Mouse (Mus musculus) midbrain, embryonic 13.5 days (tissue): ENCODE measurements around the gene Prss27. TPM values are rescaled to one million over a fixed set of nuclear protein-coding genes. Genes with fewer than 3 reads are reported as not detected.

Source experiments
- ATAC-seq: fragments of 200-750 bp; cut with Nextera tagmentation; 2 replicates; pipeline ENCODE4 v1.8.0; 2017; ENCODE audit warnings: mild to moderate bottlenecking, moderate TSS enrichment, moderate library complexity
- H3K27ac ChIP-seq: fragments of 300-500 bp; sonication (generic); 2 replicates; pipeline ENCODE4 v1.5.1; 2015; ENCODE audit warnings: inconsistent platforms, mild to moderate bottlenecking, moderate library complexity
- H3K27me3 ChIP-seq: fragments of 300-500 bp; sonication (generic); 2 replicates; pipeline ENCODE4 v1.6.1; 2015; ENCODE audit warnings: mild to moderate bottlenecking, inconsistent platforms
- H3K36me3 ChIP-seq: fragments of 300-500 bp; sonication (generic); 2 replicates; pipeline ENCODE4 v1.6.1; 2015; ENCODE audit warnings: mild to moderate bottlenecking, inconsistent platforms
- H3K4me1 ChIP-seq: fragments of 300-500 bp; sonication (generic); replicated peaks from 2 replicates; pipeline ENCODE4 v1.6.1; 2015; ENCODE audit warnings: inconsistent platforms
- H3K4me2 ChIP-seq: fragments of 300-500 bp; sonication (generic); replicated peaks from 2 replicates; pipeline ENCODE4 v1.6.1; 2015; ENCODE audit warnings: moderate library complexity, mild to moderate bottlenecking, inconsistent platforms
- H3K4me3 ChIP-seq: fragments of 300-500 bp; sonication (generic); replicated peaks from 2 replicates; pipeline ENCODE4 v1.5.1; 2015; ENCODE audit warnings: mild to moderate bottlenecking, inconsistent platforms
- H3K9ac ChIP-seq: fragments of 300-500 bp; sonication (generic); replicated peaks from 2 replicates; pipeline ENCODE4 v1.6.1; 2015; ENCODE audit warnings: mild to moderate bottlenecking, inconsistent platforms
- H3K9me3 ChIP-seq: fragments of 300-500 bp; sonication (generic); 2 replicates; pipeline ENCODE4 v1.6.1; 2016; ENCODE audit warnings: mild to moderate bottlenecking, inconsistent platforms
- WGBS: fragments of 180-500 bp; shearing (Covaris S2); methylation state at CpG from one replicate; pipeline ENCODE4 v1.1.7; 2015; 5-methylcytosine and 5-hydroxymethylcytosine counted together
- polyA plus RNA-seq: library from polyadenylated mRNA; unstranded; fragments of >200 nt; fragmentation: Nextera tagmentation; extraction: Ambion mirVana; gene quantifications from 2 replicates; pipeline ENCODE4 v1.2.1, GENCODE M21; 2015

The Prss27 gene
- polyA plus RNA-seq, 1 experiment from 2014 or later: 0.54 TPM

- 55% methylated on average over 2 of the region's 2 CpGs for WGBS
- no peak for ATAC-seq
- Histone ChIP-seq H3K4me2 (no peak overlapping the region), H3K4me3 (no peak overlapping the region), H3K9me3 (no peaks in the 10 kb centered on the region), H3K9ac (no peak overlapping the region), H3K4me1 (no peaks in the 10 kb centered on the region), H3K27ac (no peak overlapping the region), H3K36me3 (no peaks in the 10 kb centered on the region), H3K27me3 (no peaks in the 10 kb centered on the region; the same call in 1 of the 2 replicates)
These were observed 31.0 kb upstream of the Prss27 start for GRCm38 (mm10) chr17:24006930-24007329.

GRCm38 (mm10) chr17:24007391-24007790, 30.6 kb upstream of the Prss27 start:
- H3K27ac ChIP-seq: no peak overlapping the region
- H3K9me3 ChIP-seq: no peaks in the 10 kb centered on the region
- H3K36me3 ChIP-seq: no peaks in the 10 kb centered on the region
- H3K4me2 ChIP-seq: no peak overlapping the region
- H3K4me1 ChIP-seq: no peaks in the 10 kb centered on the region
- no peak overlapping the region for H3K4me3 ChIP-seq
- H3K9ac ChIP-seq: no peak overlapping the region
- 77% methylated on average over 1 of the region's 1 CpGs for WGBS
- no peaks in the 10 kb centered on the region; the same call in 1 of the 2 replicates for H3K27me3 ChIP-seq
- no peak for ATAC-seq

GRCm38 (mm10) chr17:24008105-24008504, 29.8 kb upstream of the Prss27 start:
- Histone ChIP-seq H3K27me3 (no peaks in the 10 kb centered on the region; the same call in 1 of the 2 replicates), H3K9me3 (no peaks in the 10 kb centered on the region), H3K9ac (no peak overlapping the region), H3K4me2 (no peak overlapping the region), H3K4me3 (no peak overlapping the region), H3K4me1 (no peaks in the 10 kb centered on the region), H3K36me3 (no peaks in the 10 kb centered on the region), H3K27ac (no peak overlapping the region)
- ATAC-seq: no peak
- 83% methylated on average over 4 of the region's 4 CpGs for WGBS

GRCm38 (mm10) chr17:24009617-24010016, 28.3 kb upstream of the Prss27 start:
- Histone ChIP-seq H3K4me3 (no peak overlapping the region), H3K4me2 (no peak overlapping the region), H3K9me3 (no peaks in the 10 kb centered on the region), H3K9ac (no peak overlapping the region), H3K4me1 (no peaks in the 10 kb centered on the region), H3K27me3 (no peaks in the 10 kb centered on the region; the same call in 1 of the 2 replicates), H3K27ac (no peak overlapping the region), H3K36me3 (no peaks in the 10 kb centered on the region)
- no peak for ATAC-seq
- 61% methylated on average over 5 of the region's 5 CpGs for WGBS

- Histone ChIP-seq H3K9me3 (no peaks in the 10 kb centered on the region), H3K4me1 (no peaks in the 10 kb centered on the region), H3K36me3 (no peaks in the 10 kb centered on the region), H3K27me3 (no peaks in the 10 kb centered on the region; the same call in 1 of the 2 replicates), H3K9ac (no peak overlapping the region), H3K4me3 (no peak overlapping the region), H3K27ac (no peak overlapping the region), H3K4me2 (no peak overlapping the region)
- no peak for ATAC-seq
- WGBS: 81% methylated on average over 2 of the region's 2 CpGs
These were observed 25.0 kb upstream of the Prss27 start for GRCm38 (mm10) chr17:24012921-24013320.

GRCm38 (mm10) chr17:24014433-24014965, 23.4 kb upstream of the Prss27 start:
- H3K4me3 ChIP-seq: no peak overlapping the region
- H3K9me3 ChIP-seq: no peaks in the 10 kb centered on the region
- no peaks in the 10 kb centered on the region for H3K36me3 ChIP-seq
- H3K9ac ChIP-seq: no peak overlapping the region
- H3K4me1 ChIP-seq: no peaks in the 10 kb centered on the region
- no peak for ATAC-seq
- no peaks in the 10 kb centered on the region for H3K27me3 ChIP-seq
- no peak overlapping the region for H3K27ac ChIP-seq
- 85% methylated on average over 5 of the region's 5 CpGs for WGBS
- H3K4me2 ChIP-seq: no peak overlapping the region

- no peaks in the 10 kb centered on the region for H3K9me3 ChIP-seq
- no peaks in the 10 kb centered on the region for H3K4me1 ChIP-seq
- no peak overlapping the region for H3K4me2 ChIP-seq
- H3K27me3 ChIP-seq: no peaks in the 10 kb centered on the region
- no peak overlapping the region for H3K4me3 ChIP-seq
- H3K36me3 ChIP-seq: no peaks in the 10 kb centered on the region
- H3K27ac ChIP-seq: no peak overlapping the region
- H3K9ac ChIP-seq: no peak overlapping the region
- WGBS: 29% methylated on average over 14 of the region's 14 CpGs
- no peak for ATAC-seq
These were observed 22.2 kb upstream of the Prss27 start for GRCm38 (mm10) chr17:24015727-24016126.

- no peaks in the 10 kb centered on the region for H3K27me3 ChIP-seq
- ATAC-seq: no peak
- H3K4me1 ChIP-seq: no peaks in the 10 kb centered on the region
- no peak overlapping the region for H3K9ac ChIP-seq
- 86% methylated on average over 6 of the region's 6 CpGs for WGBS
- no peaks in the 10 kb centered on the region for H3K36me3 ChIP-seq
- no peaks in the 10 kb centered on the region for H3K9me3 ChIP-seq
- no peak overlapping the region for H3K4me3 ChIP-seq
- no peak overlapping the region for H3K27ac ChIP-seq
- no peak overlapping the region for H3K4me2 ChIP-seq
These were observed 17.2 kb upstream of the Prss27 start for GRCm38 (mm10) chr17:24020696-24021095.

GRCm38 (mm10) chr17:24021375-24022199, 16.4 kb upstream of the Prss27 start:
- 81% methylated on average over 5 of the region's 5 CpGs for WGBS
- no peak for ATAC-seq
- H3K4me2 ChIP-seq: no peak overlapping the region
- H3K4me3 ChIP-seq: no peak overlapping the region
- H3K9ac ChIP-seq: no peak overlapping the region
- no peak overlapping the region for H3K27ac ChIP-seq
- no peaks in the 10 kb centered on the region for H3K4me1 ChIP-seq
- H3K36me3 ChIP-seq: no peaks in the 10 kb centered on the region
- no peaks in the 10 kb centered on the region for H3K9me3 ChIP-seq
- no peaks in the 10 kb centered on the region for H3K27me3 ChIP-seq

GRCm38 (mm10) chr17:24029477-24029876, 8.5 kb upstream of the Prss27 start:
- 88% methylated on average over 7 of the region's 7 CpGs for WGBS
- no peak overlapping the region for H3K4me3 ChIP-seq
- no peaks in the 10 kb centered on the region for H3K4me1 ChIP-seq
- no peaks in the 10 kb centered on the region for H3K27me3 ChIP-seq
- no peak for ATAC-seq
- H3K9ac ChIP-seq: no peak overlapping the region
- H3K36me3 ChIP-seq: no peaks in the 10 kb centered on the region
- no peak overlapping the region for H3K27ac ChIP-seq
- no peaks in the 10 kb centered on the region for H3K9me3 ChIP-seq
- no peak overlapping the region for H3K4me2 ChIP-seq

GRCm38 (mm10) chr17:24030551-24030950, 7.4 kb upstream of the Prss27 start:
- WGBS: 90% methylated on average over 19 of the region's 22 CpGs
- no peak for ATAC-seq
- H3K4me2 ChIP-seq: no peak overlapping the region
- H3K9ac ChIP-seq: no peak overlapping the region
- H3K27ac ChIP-seq: no peak overlapping the region
- no peak overlapping the region for H3K4me3 ChIP-seq
- no peaks in the 10 kb centered on the region for H3K4me1 ChIP-seq
- H3K9me3 ChIP-seq: no peaks in the 10 kb centered on the region
- no peaks in the 10 kb centered on the region for H3K36me3 ChIP-seq
- H3K27me3 ChIP-seq: no peaks in the 10 kb centered on the region

GRCm38 (mm10) chr17:24035087-24035486, 2.9 kb upstream of the Prss27 start:
- ATAC-seq: no peak

More at GRCm38 (mm10) chr17:24035087-24035486, 2.9 kb upstream of the Prss27 start:
- Histone ChIP-seq H3K4me3 (no peak overlapping the region), H3K27me3 (no peaks in the 10 kb centered on the region), H3K9me3 (no peaks in the 10 kb centered on the region), H3K27ac (no peak overlapping the region), H3K36me3 (no peaks in the 10 kb centered on the region), H3K4me1 (no peaks in the 10 kb centered on the region), H3K9ac (no peak overlapping the region), H3K4me2 (no peak overlapping the region)
- 89% methylated on average over 7 of the region's 7 CpGs for WGBS
